Mouse (Mus musculus) testis, adult 10 weeks (tissue): ENCODE results near the gene Ctrb1. TPM values are rescaled to one million over a fixed set of nuclear protein-coding genes. Genes with fewer than 3 reads are reported as not detected.

Experiments used
- polyA plus RNA-seq: library from polyadenylated mRNA; stranded (reverse); fragments of 350-450 nt; fragmentation: Illumina TruSeq; extraction: RNeasy Lipid Tissue Mini Kit (QIAGEN cat#74804); gene quantifications from one replicate; pipeline ENCODE4 v1.2.3, GENCODE M21; 2014; ENCODE audit warnings: low read depth, low replicate concordance

The Ctrb1 gene
- polyA plus RNA-seq, result not detected

GRCm38 (mm10) chr8:111690960-111691445 is at the start of gene Ctrb1:
TSS of gene Ctrb1 (minus strand) at chr8:111691010.

DNA sequence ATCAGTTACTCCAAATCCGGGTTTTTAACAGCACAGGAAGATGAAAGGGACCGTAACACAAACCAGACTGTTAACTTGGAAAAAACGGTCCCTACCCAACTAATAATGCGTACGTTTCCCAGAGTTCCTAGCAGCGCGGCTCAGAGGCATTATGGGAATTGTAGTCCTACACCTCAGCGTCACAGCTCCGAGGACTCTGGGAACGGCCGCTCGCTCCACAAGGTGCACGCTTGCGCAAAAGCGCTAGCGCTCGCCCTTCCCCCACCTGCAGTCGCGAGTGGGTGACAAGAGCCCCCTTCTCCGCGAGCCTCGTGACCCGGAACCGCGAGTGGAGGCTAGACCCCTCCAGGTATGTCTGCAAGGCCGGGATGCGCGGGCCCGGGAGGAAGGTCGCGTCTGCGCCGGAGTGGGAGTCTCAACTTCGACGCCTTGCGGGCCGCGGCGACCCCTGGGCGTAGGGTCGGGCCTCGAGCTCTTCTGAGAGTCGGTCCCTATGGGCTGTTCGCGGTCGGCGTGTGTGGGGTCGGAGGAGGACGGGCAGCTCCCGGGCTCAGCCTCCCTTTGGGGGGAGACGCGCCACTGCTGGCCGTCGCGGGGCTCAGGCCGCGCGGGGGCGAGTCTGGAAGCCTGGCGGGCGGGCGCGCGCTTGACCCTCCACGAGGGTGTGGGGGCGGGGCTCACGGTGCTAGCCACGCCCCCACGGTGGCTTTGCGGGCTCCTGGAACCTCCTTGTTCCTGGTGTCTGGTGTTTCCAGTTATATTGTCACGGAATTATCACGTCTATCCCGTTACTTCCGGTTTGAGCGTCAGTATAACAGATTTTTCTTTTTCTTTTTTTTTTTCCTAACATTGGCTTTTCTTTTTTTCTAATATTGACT is 47.3 kb downstream of the Ctrb1 start, which contains the start of gene Zfp1:
Gene Zfp1 (plus strand): TSS at position 138 of the 878 bp plus-strand sequence.

Other genes starting within 250 kb of the Ctrb1 start
- gene Wdr59, start 168.9 kb downstream of the Ctrb1 start, polyA plus RNA-seq, result 3.8 TPM
- 17.4 TPM for gene Znrf1, start 154.9 kb downstream of the Ctrb1 start, polyA plus RNA-seq
- 0.81 TPM for gene Ldhd, start 60.6 kb downstream of the Ctrb1 start, polyA plus RNA-seq
- 6.8 TPM for gene Zfp1, start 47.6 kb downstream of the Ctrb1 start, polyA plus RNA-seq
- 0.64 TPM for gene Bcar1, start 52.8 kb upstream of the Ctrb1 start, polyA plus RNA-seq
- 119 TPM for gene Cfdp1, start 163.3 kb upstream of the Ctrb1 start, polyA plus RNA-seq
- gene Tmem170, start 185.7 kb upstream of the Ctrb1 start, polyA plus RNA-seq, result 21.2 TPM
- 0.21 TPM for gene Chst5, start 219.4 kb upstream of the Ctrb1 start, polyA plus RNA-seq
- 9.0 TPM for gene Tmem231, start 242.9 kb upstream of the Ctrb1 start, polyA plus RNA-seq
- 28.0 TPM for gene Gabarapl2, start 249.7 kb upstream of the Ctrb1 start, polyA plus RNA-seq